Mouse (Mus musculus): ENCODE data around the gene Tfeb.

Tfeb gene

DNA sequence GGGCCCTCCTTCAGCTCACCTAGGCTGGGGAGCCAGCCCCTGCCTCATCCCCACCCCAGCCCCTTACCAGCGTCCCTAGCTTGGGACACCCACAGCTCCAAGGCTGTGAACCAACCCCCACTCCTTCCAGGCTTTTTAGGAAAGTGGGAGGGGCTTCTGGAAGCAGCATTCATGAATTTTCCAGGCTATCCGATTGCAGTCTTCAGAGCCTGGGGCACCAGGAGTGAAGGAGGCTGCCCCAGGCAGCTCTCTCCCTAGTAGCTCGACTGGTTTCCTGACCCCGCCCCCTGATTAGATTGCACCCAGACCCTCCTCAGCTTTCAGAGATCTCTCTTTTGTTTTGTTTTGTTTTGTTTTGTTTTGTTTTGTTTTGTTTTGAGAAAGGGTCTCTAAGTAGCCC lies 51.5 kb downstream of the Tfeb start:
- no peak for DNase-seq (ENCODE audit: low spot score)

DNA sequence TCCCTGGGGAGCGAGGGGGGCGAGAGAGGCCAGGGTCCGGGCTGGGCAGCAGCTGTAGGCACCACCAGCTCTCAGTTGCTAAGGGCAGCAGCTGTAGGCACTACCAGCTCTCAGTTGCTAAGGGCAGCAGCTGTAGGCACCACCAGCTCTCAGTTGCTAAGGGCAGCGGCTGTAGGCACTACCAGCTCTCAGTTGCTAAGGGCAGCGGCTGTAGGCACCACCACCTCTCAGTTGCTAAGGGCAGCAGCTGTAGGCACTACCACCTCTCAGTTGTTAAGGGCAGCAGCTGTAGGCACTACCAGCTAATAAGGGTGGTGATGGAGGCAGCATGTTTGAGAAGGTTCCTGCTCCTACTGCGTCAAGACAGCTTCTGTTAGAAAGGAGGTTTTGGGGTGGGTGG lies 52.2 kb downstream of the Tfeb start:
- no peak for DNase-seq (ENCODE audit: low spot score)

DNA sequence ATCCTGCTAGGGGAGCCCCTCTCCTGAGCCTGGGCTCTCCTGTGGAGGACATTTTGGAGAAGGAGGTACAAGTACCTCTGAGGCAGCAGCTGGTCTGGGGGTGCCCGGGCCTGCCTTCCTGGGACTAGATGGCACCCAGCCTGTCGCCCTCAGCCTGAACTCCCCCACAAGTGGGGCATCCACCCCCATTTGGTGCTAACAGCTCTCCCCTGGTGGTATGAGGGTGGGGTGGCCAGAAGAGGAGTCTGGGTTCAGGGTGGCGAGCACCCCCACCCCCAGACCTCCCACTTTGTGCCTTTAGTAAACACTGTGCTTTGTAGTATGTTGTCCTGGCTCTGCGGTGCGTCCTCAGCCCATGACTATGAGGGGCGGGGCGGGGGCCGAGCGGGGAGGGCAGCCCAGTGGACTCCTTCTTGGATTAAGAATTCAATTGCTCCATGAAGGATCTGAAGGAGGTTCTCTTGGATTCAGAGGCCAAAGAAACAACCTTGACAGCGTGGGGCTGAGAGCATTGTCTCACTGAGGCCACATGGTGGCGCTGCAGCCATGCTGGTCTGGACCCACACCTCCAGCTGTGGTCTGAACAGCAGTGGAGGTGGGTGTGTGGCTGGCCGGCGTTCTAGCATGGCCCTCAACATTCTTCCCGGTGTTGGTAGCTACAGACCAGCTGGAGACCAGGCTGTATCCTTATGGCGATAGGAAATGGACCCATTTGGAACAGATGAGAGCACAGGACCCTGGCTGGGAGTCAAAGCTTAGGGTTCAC lies 55.5 kb downstream of the Tfeb start:
- DNase-seq (ENCODE audit: low spot score), result peak; percentile 66

GRCm38 (mm10) chr17:47793377-47793776 lies 56.5 kb downstream of the Tfeb start:
- peak; percentile 70 for DNase-seq (ENCODE audit: low spot score)

DNA sequence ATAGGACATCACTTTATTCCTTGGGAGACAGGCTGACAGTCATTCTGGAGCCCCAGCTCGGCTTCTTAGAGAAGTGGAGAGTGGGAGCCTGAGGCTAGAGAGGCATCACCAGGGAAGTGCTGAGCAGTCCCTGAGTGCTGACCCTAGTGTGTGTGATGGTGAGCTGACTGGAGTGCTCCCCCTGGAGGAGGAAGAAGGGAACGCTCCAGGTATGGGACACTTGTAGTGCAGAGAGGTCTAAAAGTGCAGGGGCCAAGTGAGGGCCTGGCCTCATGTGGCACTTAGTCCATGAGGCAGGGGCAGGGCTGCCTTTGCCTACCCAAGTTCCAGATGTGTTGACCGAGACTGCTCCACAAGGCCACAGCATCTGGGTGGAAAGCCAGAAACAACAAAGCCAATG lies 58.6 kb downstream of the Tfeb start:
- DNase-seq (ENCODE audit: low spot score), result peak; percentile 56

- DNase-seq (ENCODE audit: low spot score), result no peak
These were observed 59.5 kb downstream of the Tfeb start for GRCm38 (mm10) chr17:47796156-47796816.

DNA sequence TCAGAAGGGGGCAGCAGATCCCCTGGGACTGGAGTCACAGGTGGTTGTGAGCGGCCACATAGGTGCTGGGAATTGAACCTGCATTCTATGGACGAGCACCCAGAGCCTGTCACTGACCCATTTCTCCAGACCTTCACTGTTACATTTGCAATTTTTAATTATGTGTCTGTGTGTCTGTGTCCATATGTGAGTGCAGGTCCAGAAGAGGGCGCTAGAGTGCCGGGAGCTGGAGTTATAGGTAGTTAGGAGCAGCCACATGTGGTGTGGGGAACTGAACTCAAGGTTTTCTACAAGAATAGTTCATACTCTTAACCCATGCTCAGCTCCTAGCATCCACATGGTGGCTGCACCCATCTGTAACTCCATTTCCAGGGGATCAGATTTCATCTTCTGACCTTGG lies 60.1 kb downstream of the Tfeb start:
- no peak for DNase-seq (ENCODE audit: low spot score)

DNA sequence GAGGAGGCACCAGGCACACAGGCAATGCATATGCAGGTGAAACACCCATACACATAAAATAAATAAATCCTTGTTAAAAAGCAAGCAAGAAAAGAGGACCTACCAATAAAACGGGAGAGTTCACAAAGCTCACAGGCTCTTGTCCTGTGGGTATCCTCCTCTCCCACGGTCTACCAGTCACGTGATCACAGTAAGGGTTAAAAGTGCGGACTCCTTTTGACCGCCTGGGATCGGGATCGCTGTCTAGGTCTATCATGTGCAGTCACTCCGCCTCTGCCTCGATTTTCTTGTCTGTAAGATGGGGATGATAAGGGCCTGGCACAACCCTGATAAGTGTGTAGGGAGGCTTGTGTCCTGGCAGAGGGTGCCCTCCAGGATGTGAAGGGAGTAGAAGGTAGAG lies 60.6 kb downstream of the Tfeb start:
- no peak for DNase-seq (ENCODE audit: low spot score)

- DNase-seq (ENCODE audit: low spot score), result no peak
These were observed 66.0 kb downstream of the Tfeb start for GRCm38 (mm10) chr17:47802806-47803205.

DNA sequence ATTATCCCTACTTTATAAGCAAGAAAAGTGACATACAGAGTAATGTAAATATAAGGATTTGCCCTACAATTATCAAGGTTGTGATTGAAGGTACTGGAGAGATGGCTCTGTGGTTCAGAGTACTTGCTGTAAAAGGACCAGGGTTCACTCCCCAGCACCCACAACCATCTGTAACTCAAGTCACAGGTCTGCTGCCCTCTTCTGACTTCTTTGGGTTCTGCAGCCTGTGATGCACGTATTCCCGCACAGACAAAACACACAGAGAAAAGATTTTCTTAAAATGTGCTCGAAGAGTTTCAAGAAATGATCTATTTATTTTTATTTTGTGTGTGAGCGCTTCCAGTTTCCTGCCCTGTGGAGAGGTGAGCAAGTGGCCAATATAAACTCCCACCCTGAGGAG lies 66.8 kb downstream of the Tfeb start:
- no peak for DNase-seq (ENCODE audit: low spot score)

GRCm38 (mm10) chr17:47805047-47805835 lies 68.4 kb downstream of the Tfeb start:
- DNase-seq (ENCODE audit: low spot score), result peak; percentile 66

- DNase-seq (ENCODE audit: low spot score), result no peak
These were observed 69.4 kb downstream of the Tfeb start for GRCm38 (mm10) chr17:47806230-47806629.

- no peak for DNase-seq (ENCODE audit: low spot score)
These were observed 74.5 kb downstream of the Tfeb start for GRCm38 (mm10) chr17:47811265-47811800.

DNA sequence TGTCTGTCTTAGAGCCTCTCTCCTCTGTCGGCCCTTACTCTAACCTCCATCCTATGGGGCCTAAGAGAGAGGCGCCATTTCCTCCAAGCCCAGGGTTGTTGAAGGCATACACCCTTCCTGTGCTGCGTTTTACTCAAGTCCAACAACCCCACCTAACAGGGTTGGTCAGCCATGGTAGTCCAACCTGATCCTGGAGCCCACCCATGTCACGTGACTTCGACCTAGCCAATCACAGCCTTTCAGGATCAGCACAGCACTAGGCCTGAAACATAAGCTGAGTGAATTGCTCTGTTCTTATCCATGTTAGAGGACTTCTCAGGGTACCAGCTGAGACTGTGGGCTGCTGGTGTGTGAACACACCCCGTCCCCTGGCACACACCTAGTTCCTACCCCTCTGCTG lies 75.4 kb downstream of the Tfeb start:
- no peak for DNase-seq (ENCODE audit: low spot score)

DNA sequence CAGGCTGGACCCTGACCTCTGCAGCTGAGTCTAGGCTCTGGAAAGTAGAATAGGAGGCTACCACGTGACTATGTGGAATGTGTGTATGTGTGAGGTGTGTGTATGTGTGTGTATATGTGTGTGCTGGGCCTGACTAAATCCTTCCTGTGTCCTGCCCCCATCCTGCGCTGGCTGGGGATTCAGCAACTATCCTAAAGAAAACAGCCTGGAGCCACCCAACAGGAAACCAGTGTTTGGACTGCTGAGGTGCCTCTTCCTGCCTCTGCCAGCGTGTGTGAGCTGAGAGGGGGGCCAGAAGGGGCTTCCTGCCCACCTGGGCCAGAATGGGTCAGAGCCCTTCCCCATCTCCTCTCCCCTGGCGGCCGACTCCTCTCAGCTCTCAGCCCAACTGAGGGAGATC lies 76.8 kb downstream of the Tfeb start:
- DNase-seq (ENCODE audit: low spot score), result no peak

DNA sequence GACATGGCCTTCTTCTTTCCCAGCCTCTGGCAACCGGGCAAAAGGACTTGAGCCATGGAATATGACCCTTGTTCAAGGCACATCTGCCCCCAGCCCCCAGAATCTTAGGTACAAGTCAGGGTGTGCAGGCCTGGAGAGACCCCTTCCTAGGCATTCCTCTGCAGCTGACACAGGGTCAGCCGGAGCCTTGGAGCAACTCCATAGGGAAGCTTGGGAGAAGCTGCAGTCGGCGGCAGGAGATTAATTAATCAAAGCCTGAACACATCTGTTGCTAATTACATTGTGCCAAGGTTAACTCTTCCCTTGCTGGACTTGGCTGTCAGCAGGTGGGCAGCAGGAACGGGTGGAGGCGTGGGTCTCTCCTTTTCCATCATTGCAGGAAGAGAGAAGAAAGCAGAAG lies 77.7 kb downstream of the Tfeb start:
- no peak for DNase-seq (ENCODE audit: low spot score)

- no peak for DNase-seq (ENCODE audit: low spot score)
These were observed 78.6 kb downstream of the Tfeb start for GRCm38 (mm10) chr17:47815446-47815845.

DNA sequence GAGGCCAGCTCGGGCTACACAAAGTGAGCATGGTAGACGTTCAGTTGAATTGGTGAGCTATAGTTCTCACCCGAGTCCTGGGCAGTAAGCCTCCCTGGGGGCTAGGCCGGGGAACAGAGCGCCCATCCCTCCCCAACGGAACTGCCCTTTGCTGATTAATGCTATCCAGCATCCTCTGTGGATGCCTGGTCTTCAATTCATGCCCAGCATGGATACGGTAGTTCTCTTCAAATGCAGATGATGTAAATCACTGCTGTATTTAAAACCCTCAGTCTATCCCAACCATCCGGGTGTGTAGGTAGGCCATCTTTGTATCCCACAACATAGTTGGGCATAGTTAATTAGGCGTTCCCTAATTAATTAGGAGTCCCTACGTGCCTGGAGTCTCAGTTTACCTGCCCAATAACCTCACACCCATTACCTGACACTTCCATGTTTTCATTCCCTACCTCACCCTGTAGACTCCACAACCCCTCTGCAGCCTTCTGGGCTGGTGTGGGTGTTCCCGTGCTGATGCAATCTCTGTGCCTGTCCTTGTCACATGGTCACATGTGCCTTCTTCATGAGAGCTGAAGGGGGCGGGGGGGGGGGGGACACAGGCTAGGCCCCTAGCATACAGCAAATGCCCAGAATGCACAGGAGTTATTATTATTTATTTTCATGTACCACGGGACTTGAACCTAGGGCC lies 81.4 kb downstream of the Tfeb start:
- DNase-seq (ENCODE audit: low spot score), result no peak

DNA sequence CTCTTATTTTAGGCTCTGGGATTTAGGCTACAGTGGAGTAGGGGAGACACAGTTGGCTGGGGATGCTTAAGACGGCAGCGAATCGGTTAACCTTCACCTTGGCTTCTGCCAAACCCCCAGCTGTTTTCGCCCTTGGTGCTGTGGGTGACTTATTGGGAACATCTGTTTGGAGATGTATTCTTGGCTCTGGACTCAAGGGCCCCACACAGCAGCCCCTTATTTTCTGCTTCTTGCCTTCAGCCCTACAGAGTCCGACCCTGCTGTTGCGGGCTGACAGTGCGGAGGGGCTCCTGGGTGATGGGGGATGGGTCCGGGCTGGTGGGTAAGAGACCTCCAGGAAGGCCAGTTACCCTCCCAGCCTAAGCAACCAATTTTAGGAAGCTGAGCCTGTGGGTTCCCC lies 84.5 kb downstream of the Tfeb start:
- DNase-seq (ENCODE audit: low spot score), result no peak

GRCm38 (mm10) chr17:47831161-47831560 lies 94.3 kb downstream of the Tfeb start:
- no peak for DNase-seq (ENCODE audit: low spot score)

GRCm38 (mm10) chr17:47831772-47832171 lies 94.9 kb downstream of the Tfeb start:
- no peak for DNase-seq (ENCODE audit: low spot score)

- no peak for DNase-seq (ENCODE audit: low spot score)
These were observed 95.7 kb downstream of the Tfeb start for GRCm38 (mm10) chr17:47832501-47833028.
